Mouse (Mus musculus): ENCODE measurements at regions not wholly inside any gene's neighbourhood (a gene's known extent, or its start where the extent isn't known, plus 50 kb on each side); places are given as distances from the start of the nearest gene placed in this dataset.

DNA sequence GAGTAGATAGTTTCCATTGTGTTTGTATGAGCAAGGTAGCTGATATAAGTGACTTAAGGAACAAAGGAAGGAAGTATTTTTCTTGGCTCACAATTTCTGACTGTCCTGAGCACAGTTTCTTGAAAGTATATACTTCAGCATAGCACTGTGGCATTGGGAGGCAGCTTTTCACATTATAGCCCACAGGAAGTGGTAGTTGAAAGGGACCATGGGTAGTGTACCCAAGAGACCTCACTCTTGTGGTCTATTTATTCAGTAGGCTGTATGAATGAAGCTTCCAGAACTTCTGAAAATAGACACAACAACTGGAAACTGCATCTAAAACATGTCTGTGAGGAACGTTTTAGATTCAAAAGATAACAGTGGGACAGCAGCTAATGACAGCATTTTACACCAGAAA lies 94.9 kb downstream of the Klf6 start:
- no peak for TF ChIP-seq EP300 (IDR thresholded peaks at IDR 0.05; ENCODE audit: low read depth)
- TF ChIP-seq CTCF (IDR thresholded peaks at IDR 0.05; ENCODE audit: low read depth), result no peak

All from liver, embryonic 14.5 days (tissue).